Mouse (Mus musculus) heart, adult 2 months (tissue): ENCODE measurements around the gene Pkd1l1.

Experiments
- CTCF ChIP-seq: fragments of 200-600 bp; IDR thresholded peaks from 2 replicates; pipeline ENCODE4 v1.8.1; 2022; ENCODE audit warnings: antibody characterized with exemption, mild to moderate bottlenecking, moderate library complexity
- POLR2A ChIP-seq: fragments of 200-500 bp; IDR thresholded peaks from 2 replicates; pipeline ENCODE4 v1.6.1; 2011; ENCODE audit warnings: mild to moderate bottlenecking, low read depth, low read length, control low read depth; ENCODE audit not compliant: insufficient read depth

GRCm38 (mm10) chr11:8829561-8829960, 143.5 kb downstream of the Pkd1l1 start:
- TF ChIP-seq POLR2A (no peak), CTCF (no peak)
